Mouse (Mus musculus) intestine, embryonic 15.5 days (tissue): ENCODE results near the gene Rpl35. TPM values are rescaled to one million over a fixed set of nuclear protein-coding genes. Genes with fewer than 3 reads are reported as not detected.

ENCODE experiments used
- ATAC-seq: fragments of 200-750 bp; cut with Nextera tagmentation; 2 replicates; pipeline ENCODE4 v1.8.0; 2017; ENCODE audit warnings: moderate TSS enrichment, moderate library complexity
- H3K27ac ChIP-seq: fragments of 300-500 bp; sonication (generic); 2 replicates; pipeline ENCODE4 v1.5.1; 2015; ENCODE audit warnings: mild to moderate bottlenecking, inconsistent platforms
- H3K27me3 ChIP-seq: fragments of 300-500 bp; sonication (generic); replicated peaks from 2 replicates; pipeline ENCODE4 v1.6.1; 2015; ENCODE audit warnings: inconsistent platforms
- H3K36me3 ChIP-seq: fragments of 300-500 bp; sonication (generic); 2 replicates; pipeline ENCODE4 v1.6.1; 2015; ENCODE audit warnings: inconsistent platforms
- H3K4me1 ChIP-seq: fragments of 300-500 bp; sonication (generic); replicated peaks from 2 replicates; pipeline ENCODE4 v1.6.1; 2015; ENCODE audit warnings: inconsistent platforms
- H3K4me2 ChIP-seq: fragments of 300-500 bp; sonication (generic); replicated peaks from 2 replicates; pipeline ENCODE4 v1.6.1; 2015; ENCODE audit warnings: mild to moderate bottlenecking, inconsistent platforms
- H3K4me3 ChIP-seq: fragments of 300-500 bp; sonication (generic); replicated peaks from 2 replicates; pipeline ENCODE4 v1.5.1; 2015; ENCODE audit warnings: inconsistent platforms
- H3K9ac ChIP-seq: fragments of 300-500 bp; sonication (generic); 2 replicates; pipeline ENCODE4 v1.6.1; 2015; ENCODE audit warnings: inconsistent platforms
- H3K9me3 ChIP-seq: fragments of 300-500 bp; sonication (generic); 2 replicates; pipeline ENCODE4 v1.6.1; 2016; ENCODE audit warnings: inconsistent platforms
- WGBS: fragments of 180-500 bp; shearing (Covaris S2); methylation state at CpG from one replicate; pipeline ENCODE4 v1.1.7; 2015; 5-methylcytosine and 5-hydroxymethylcytosine counted together
- polyA plus RNA-seq: library from polyadenylated mRNA; unstranded; fragments of >200 nt; fragmentation: Nextera tagmentation; extraction: Ambion mirVana; gene quantifications from 2 replicates; pipeline ENCODE4 v1.2.1, GENCODE M21; 2015

The Rpl35 gene
- polyA plus RNA-seq, 1 experiment from 2014 or later = 1,051 TPM

GRCm38 (mm10) chr2:38988929-38989328 lies 16.5 kb downstream of the Rpl35 start:
- no peak overlapping the region for H3K9ac ChIP-seq
- no peaks in the 10 kb centered on the region for H3K4me1 ChIP-seq
- H3K4me3 ChIP-seq = no peak overlapping the region
- H3K27me3 ChIP-seq = no peaks in the 10 kb centered on the region
- WGBS = 87% methylated on average over 2 of the region's 2 CpGs
- no peak overlapping the region for H3K4me2 ChIP-seq
- ATAC-seq = no peak
- no peaks in the 10 kb centered on the region for H3K36me3 ChIP-seq
- no peaks in the 10 kb centered on the region for H3K9me3 ChIP-seq
- no peak overlapping the region for H3K27ac ChIP-seq

- Histone ChIP-seq H3K9ac (no peak overlapping the region), H3K4me2 (no peak overlapping the region), H3K27me3 (no peaks in the 10 kb centered on the region), H3K27ac (no peak overlapping the region), H3K4me1 (no peaks in the 10 kb centered on the region), H3K9me3 (no peaks in the 10 kb centered on the region), H3K4me3 (no peak overlapping the region), H3K36me3 (no peaks in the 10 kb centered on the region)
- WGBS = 81% methylated on average over 6 of the region's 6 CpGs
- no peak for ATAC-seq
These were observed 17.5 kb downstream of the Rpl35 start for GRCm38 (mm10) chr2:38987803-38988510.

- Histone ChIP-seq H3K4me2 (no peak overlapping the region), H3K4me1 (no peaks in the 10 kb centered on the region), H3K9me3 (no peaks in the 10 kb centered on the region), H3K27ac (no peak overlapping the region), H3K27me3 (no peaks in the 10 kb centered on the region), H3K36me3 (no peaks in the 10 kb centered on the region), H3K4me3 (no peak overlapping the region), H3K9ac (no peak overlapping the region)
- WGBS = 64% methylated on average over 1 of the region's 1 CpGs
- peak; percentile 54 for ATAC-seq
These were observed 18.1 kb downstream of the Rpl35 start for GRCm38 (mm10) chr2:38987371-38987770.

- no peaks in the 10 kb centered on the region for H3K27me3 ChIP-seq
- no peaks in the 10 kb centered on the region for H3K36me3 ChIP-seq
- no peaks in the 10 kb centered on the region for H3K9me3 ChIP-seq
- no peak overlapping the region for H3K9ac ChIP-seq
- ATAC-seq = no peak
- H3K4me2 ChIP-seq = no peak overlapping the region
- no peak overlapping the region for H3K27ac ChIP-seq
- H3K4me1 ChIP-seq = no peaks in the 10 kb centered on the region
- WGBS = 80% methylated on average over 3 of the region's 3 CpGs
- no peak overlapping the region for H3K4me3 ChIP-seq
These were observed 18.8 kb downstream of the Rpl35 start for GRCm38 (mm10) chr2:38986580-38986979.

- no peak for ATAC-seq
- Histone ChIP-seq H3K27me3 (no peaks in the 10 kb centered on the region), H3K27ac (no peak overlapping the region), H3K4me1 (no peaks in the 10 kb centered on the region), H3K4me3 (no peak overlapping the region), H3K9me3 (no peaks in the 10 kb centered on the region), H3K9ac (no peak overlapping the region), H3K4me2 (no peak overlapping the region), H3K36me3 (no peaks in the 10 kb centered on the region)
- WGBS = 94% methylated on average over 2 of the region's 2 CpGs
These were observed 22.0 kb downstream of the Rpl35 start for GRCm38 (mm10) chr2:38983456-38983855.

- Histone ChIP-seq H3K4me1 (no peaks in the 10 kb centered on the region), H3K36me3 (no peaks in the 10 kb centered on the region), H3K4me2 (no peak overlapping the region), H3K9ac (no peak overlapping the region), H3K27me3 (no peaks in the 10 kb centered on the region; the same call in 1 of the 2 replicates), H3K27ac (no peak overlapping the region), H3K4me3 (no peak overlapping the region), H3K9me3 (no peaks in the 10 kb centered on the region)
- no peak for ATAC-seq
- WGBS = 77% methylated on average over 4 of the region's 4 CpGs
These were observed 27.6 kb downstream of the Rpl35 start for GRCm38 (mm10) chr2:38977837-38978236.

GRCm38 (mm10) chr2:38975941-38976805 lies 29.3 kb downstream of the Rpl35 start:
- Histone ChIP-seq H3K27ac (no peak overlapping the region), H3K4me2 (no peak overlapping the region), H3K4me1 (no peaks in the 10 kb centered on the region), H3K9ac (no peak overlapping the region), H3K9me3 (no peaks in the 10 kb centered on the region), H3K36me3 (no peaks in the 10 kb centered on the region), H3K4me3 (no peak overlapping the region), H3K27me3 (no peaks in the 10 kb centered on the region; the same call in 1 of the 2 replicates)
- WGBS = 81% methylated on average over 21 of the region's 21 CpGs
- ATAC-seq = no peak

GRCm38 (mm10) chr2:38975181-38975580 lies 30.2 kb downstream of the Rpl35 start:
- Histone ChIP-seq H3K9me3 (no peaks in the 10 kb centered on the region), H3K36me3 (no peaks in the 10 kb centered on the region), H3K4me1 (no peaks in the 10 kb centered on the region), H3K27ac (no peak overlapping the region), H3K9ac (no peak overlapping the region), H3K4me2 (no peak overlapping the region), H3K27me3 (no peaks in the 10 kb centered on the region; the same call in 1 of the 2 replicates), H3K4me3 (no peak overlapping the region)
- no peak for ATAC-seq
- WGBS = 74% methylated on average over 3 of the region's 3 CpGs

- no peaks in the 10 kb centered on the region for H3K36me3 ChIP-seq
- H3K4me3 ChIP-seq = no peak overlapping the region
- H3K9me3 ChIP-seq = no peaks in the 10 kb centered on the region
- H3K27me3 ChIP-seq = no peaks in the 10 kb centered on the region; the same call in 1 of the 2 replicates
- no peak overlapping the region for H3K4me2 ChIP-seq
- WGBS = 54% methylated on average over 2 of the region's 2 CpGs
- H3K9ac ChIP-seq = no peak overlapping the region
- H3K4me1 ChIP-seq = no peaks in the 10 kb centered on the region
- no peak overlapping the region for H3K27ac ChIP-seq
- no peak for ATAC-seq
These were observed 31.3 kb downstream of the Rpl35 start for GRCm38 (mm10) chr2:38974171-38974570.

GRCm38 (mm10) chr2:38973701-38974100 lies 31.7 kb downstream of the Rpl35 start:
- Histone ChIP-seq H3K9me3 (no peaks in the 10 kb centered on the region), H3K4me1 (no peaks in the 10 kb centered on the region), H3K9ac (no peak overlapping the region), H3K4me2 (no peak overlapping the region), H3K4me3 (no peak overlapping the region), H3K36me3 (no peaks in the 10 kb centered on the region), H3K27me3 (no peaks in the 10 kb centered on the region; the same call in 1 of the 2 replicates), H3K27ac (no peak overlapping the region)
- ATAC-seq = no peak
- 73% methylated on average over 7 of the region's 7 CpGs for WGBS

- H3K27ac ChIP-seq = no peak overlapping the region
- H3K9me3 ChIP-seq = no peaks in the 10 kb centered on the region
- no peak overlapping the region for H3K9ac ChIP-seq
- no peaks in the 10 kb centered on the region for H3K4me1 ChIP-seq
- no peak overlapping the region for H3K4me2 ChIP-seq
- no peaks in the 10 kb centered on the region for H3K36me3 ChIP-seq
- ATAC-seq = 0 out of 2 replicates have a peak, but pooled peaks have one; percentile 37
- no peaks in the 10 kb centered on the region; the same call in 1 of the 2 replicates for H3K27me3 ChIP-seq
- no peak overlapping the region for H3K4me3 ChIP-seq
- 20% methylated on average over 2 of the region's 2 CpGs for WGBS
These were observed 32.2 kb downstream of the Rpl35 start for GRCm38 (mm10) chr2:38973223-38973622.

GRCm38 (mm10) chr2:38970057-38970456 lies 35.4 kb downstream of the Rpl35 start:
- no peaks in the 10 kb centered on the region for H3K27me3 ChIP-seq
- H3K4me1 ChIP-seq = no peaks in the 10 kb centered on the region
- no peak overlapping the region for H3K4me3 ChIP-seq
- no peak overlapping the region for H3K9ac ChIP-seq
- ATAC-seq = peak; percentile 84
- 61% methylated on average over 5 of the region's 5 CpGs for WGBS
- H3K9me3 ChIP-seq = no peaks in the 10 kb centered on the region
- no peak overlapping the region for H3K27ac ChIP-seq
- no peaks in the 10 kb centered on the region for H3K36me3 ChIP-seq
- H3K4me2 ChIP-seq = no peak overlapping the region
